Mouse (Mus musculus) yolk sac, embryonic 10.5 days (tissue): ENCODE measurements around the gene Mindy3.
"Not testable (repeated sequence)": the region's sequence is repeated elsewhere in the genome, so short reads cannot be mapped to it uniquely, and the experiment has no call there.

ENCODE experiments used
- DNase-seq: peaks from one replicate; pipeline ENCODE4 v3.0.0-alpha.2; 2017; ENCODE audit warnings: low spot score

The Mindy3 gene

DNA sequence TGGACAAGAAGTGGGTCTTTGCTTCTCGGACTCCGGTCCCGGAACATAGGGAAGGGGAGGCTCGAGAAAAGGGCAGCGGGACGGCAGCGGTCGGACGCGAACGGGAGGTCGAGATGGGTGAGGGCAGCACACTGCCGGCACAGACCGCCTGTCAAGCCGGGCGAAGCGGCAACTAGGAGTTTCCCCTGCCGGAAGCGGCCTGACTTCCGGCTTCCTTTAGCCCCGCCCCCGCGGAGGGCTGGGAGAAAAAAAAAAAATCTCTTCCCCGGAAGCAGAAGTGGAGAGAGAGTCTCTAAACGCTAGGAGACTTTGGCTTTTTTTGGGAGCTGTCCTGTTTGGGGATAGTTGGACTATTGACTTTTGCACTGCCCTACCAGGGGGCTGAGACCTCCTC lies at the start of gene Mindy3:
Gene Mindy3, minus strand, starts transcription at position 209 of the 394 bp plus-strand sequence.
- peak; percentile 88 for DNase-seq

DNA sequence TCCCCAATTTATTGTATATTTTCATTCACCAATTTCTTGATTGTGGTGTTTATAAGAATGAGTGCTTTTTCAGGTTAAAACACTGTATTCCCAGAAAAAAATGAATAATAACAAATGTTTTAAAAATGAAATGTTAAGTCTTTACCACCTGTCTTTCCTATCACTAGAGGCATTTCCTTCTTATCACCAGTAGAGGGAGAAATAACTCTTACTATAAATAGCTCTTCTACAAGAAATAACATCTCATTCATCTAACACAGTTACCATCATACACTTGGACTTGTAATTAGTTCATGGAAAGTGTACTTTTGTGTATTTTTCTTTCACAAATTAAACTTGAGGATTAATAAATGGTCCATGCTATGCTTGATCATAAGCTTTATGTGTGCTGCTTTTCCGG lies 40.5 kb upstream of the Mindy3 start:
- no peak for DNase-seq

DNA sequence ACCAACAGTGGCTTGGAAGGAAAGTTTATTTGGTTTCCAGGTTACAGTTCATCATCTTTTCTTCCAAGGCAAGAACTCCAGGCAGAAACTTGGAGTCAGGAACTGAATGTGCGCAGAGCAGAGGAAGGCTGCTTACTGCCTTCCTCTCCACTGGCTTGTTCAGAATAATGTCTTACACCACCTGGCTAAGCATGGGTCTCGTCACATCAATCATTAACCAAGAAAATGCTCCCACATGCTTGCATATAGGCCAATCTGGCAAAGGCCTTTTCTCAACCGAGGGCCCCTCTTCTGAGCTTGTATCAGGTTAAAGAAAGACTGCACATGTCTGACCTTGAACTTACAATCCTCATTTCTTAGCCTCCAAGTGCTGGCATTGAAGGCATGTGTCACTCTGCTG lies 30.8 kb upstream of the Mindy3 start:
- DNase-seq: no peak

DNA sequence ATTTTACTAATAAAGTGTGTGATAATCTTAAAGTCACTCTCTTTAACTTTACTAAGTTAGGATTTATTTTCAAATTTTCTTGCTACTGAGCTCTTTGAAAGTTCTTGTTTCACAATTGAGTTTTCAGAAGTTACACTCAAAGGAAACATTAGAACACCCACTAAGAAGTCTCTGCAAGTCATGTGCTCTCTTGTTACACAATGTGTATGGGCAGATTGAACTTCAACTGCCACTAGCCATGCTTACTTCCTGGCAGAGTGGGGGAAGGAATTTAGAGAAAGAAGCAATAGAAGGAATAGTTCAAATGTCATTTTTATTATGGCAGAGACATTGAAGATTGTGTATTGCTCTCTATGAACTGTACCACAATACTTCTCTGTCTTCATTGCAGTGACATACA lies 20.9 kb upstream of the Mindy3 start:
- DNase-seq: no peak

DNA sequence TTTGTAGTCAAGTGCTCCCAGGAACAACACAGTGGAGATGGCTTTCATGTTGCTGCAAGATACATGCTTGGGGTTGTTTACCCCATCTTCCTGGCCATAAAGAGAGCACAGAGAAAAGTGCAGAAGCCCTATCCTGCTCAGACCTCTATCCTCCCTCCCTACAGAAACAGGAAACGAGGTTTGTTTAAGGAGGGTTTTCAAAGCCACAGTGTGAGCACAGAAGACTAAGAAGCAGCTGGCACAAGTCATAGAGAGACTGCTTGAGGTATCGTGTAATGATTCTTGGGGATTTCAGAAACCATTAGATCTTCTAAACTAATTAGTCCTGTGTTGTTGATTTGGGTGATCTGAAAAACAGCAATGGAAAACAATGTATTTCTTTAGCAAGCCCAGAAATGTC lies 20.3 kb upstream of the Mindy3 start:
- DNase-seq: no peak

DNA sequence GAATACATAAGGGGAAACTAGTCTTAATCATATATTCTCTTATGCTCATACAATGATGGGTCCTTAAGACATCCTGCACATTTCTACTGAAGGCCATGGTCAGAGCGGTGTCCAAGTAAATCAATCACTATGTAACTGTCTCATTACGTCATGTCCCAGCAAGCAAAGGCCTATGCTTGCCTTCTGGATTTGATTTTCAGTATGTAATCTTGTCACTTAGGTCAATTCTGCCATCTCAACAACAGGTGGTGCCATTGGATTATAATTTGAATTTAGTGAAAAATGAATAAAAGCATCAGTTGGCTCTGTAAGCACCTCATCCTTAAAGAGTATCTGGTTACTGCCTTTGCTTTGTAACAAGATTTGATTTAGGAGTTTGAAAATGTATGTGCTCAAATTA lies 18.9 kb upstream of the Mindy3 start:
- DNase-seq: no peak

DNA sequence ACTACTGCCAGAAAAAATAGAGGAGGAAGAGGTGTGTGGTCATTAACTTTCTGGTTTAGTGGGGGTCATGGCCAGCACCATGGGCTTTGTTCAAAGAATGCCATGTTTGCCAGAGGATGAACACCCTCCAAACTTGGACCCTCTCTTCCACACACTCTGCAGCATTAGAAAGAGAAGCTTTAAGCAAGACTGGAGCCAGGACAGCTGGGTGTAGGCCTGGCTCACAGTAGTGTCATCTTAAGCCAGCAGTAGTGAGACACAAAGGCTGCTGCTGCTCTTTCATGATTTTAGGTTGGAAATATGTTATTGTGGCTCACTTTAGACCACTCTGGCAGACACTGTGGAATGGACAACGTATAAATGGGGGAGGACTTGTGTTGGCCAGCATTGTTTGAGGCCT lies 12.8 kb upstream of the Mindy3 start:
- DNase-seq: no peak

- no peak for DNase-seq
Measured at GRCm38 (mm10) chr2:12424374-12424773, 5.1 kb upstream of the Mindy3 start.

DNA sequence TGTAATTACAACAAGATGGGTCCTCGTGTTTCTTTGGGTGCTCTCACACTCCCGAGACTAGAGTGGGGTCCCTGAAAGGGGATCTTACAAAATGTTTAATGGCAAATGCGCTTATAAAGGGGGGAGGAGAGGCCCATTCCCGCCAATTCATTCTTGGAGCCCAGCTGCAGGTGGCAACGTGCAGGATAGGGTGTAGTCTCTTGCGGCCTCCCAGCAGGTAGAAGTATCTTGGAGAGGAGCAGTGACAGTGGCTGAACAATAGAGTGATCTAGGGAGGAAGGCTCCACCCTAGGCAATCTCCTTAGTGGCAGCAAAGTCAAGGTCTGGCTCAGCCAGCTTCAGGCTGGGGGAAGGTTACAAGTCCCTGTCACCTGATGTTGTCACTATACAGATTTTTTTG lies 4.2 kb upstream of the Mindy3 start:
- not testable (repeated sequence) for DNase-seq

DNA sequence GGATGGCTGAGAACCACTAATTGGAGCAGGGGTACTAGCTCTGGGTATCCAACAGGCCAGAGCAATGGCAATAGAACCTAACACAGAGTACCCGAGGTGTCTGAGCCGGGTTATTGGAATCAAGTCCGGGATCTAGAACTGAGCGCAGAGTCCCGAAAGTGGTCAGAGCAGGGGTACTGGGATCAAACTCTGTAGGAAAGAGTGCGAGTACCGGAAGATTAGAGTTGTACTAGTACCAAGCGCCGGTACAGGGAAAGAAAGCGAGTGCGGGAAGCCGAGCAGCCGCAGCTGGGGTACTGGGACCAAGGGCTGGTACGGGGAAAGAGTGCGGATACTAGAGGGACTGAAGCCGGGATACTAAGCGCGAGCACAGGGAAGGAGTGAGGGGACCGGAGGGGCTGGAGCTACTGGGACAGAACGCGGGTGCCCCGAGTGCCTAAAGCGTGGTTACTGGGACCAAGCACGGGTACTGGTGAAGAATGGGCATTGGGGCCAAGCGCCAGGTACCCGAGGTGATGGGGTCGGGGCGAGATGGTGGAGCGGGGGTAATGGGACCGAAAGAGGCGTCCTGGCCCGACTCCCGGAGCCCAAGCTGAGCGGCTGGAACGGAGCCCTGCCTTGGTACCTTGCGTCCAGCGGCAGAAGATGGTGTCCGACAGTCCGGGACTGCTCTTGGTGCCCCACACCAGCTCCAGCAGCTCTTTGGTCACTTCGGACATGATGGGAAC lies 572 bp downstream of the Mindy3 start:
- DNase-seq: peak; percentile 30

- DNase-seq: no peak
Measured at GRCm38 (mm10) chr2:12418121-12418520, 1.1 kb downstream of the Mindy3 start.

DNA sequence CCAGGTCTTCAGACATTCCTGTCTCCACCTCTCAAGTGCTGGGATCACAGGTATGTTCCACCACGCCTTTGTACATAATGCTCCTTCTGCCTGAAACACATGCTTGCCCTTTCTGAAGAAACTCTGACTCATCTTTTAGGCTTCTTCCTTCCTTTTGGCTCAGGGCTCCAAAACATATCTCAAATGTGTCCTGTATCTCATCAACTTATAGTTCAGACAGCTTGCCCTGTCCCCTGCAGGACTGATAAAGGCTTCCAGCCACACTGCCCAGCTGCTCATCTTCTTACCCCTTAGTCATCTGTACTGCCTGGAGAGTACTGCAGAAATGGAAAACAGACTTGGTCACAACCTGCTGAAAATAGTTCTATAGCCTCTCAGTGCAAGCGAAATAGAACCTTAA lies 7.0 kb downstream of the Mindy3 start:
- DNase-seq: no peak

DNA sequence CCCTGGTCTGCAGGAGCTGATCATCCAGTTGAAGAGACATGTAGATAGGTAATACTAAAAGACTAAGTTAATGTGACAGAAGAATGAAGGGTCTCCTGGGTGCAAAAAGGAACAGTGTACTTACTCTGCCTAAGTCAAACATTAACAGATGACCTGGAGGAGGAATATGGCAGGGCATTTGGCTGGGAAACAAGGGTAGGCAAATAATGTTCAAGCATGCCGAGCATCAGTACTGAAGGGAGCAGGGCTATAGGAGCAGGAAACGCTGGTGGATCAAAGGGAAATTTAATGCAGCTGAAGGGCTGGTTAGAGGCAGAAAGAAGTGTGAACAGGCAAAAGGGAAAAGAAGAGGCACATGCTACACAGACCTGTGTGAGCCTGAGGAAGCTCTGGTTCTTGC lies 8.1 kb downstream of the Mindy3 start:
- peak; percentile 26 for DNase-seq

DNA sequence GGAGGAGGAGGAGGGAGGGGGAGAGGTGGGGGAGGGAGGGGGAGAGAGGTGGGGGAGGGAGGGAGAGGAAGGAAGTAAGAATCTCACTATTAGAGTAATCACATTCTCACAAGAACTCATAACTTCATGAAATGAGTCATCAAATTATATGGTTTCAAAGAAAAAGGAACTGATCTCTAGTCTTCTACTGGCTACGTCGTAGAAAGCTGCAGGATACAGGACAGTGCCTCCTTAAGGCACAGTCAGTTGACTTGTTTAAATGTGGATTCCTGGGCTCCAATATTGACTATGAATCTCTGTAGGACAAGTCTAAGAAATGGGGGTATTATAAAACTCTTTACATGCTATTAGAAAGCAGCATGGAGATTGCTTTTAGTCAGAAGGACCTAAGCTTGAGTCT lies 12.5 kb downstream of the Mindy3 start:
- DNase-seq: no peak

- DNase-seq: no peak
Measured at GRCm38 (mm10) chr2:12402469-12402868, 16.8 kb downstream of the Mindy3 start.

GRCm38 (mm10) chr2:12401137-12401536 lies 18.1 kb downstream of the Mindy3 start:
- no peak for DNase-seq

DNA sequence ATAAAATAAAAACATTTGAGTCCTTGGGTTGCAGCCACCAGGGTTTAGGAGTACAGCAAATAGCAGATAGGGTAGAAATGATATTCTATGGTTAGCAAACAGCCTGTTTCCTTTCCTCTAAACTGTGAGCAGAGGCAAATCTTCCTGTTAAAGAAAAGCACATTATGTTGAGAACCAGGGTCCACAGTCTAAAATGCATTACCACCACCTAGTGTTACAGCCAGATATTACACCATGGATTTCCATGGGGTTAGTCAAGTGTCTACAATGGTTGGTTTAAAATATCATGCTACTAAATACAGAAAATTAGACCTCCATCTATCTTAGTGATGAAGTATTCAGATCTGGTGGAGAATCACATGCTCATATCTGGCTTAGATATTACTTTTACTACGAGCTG lies 30.2 kb downstream of the Mindy3 start:
- DNase-seq: peak; percentile 41

DNA sequence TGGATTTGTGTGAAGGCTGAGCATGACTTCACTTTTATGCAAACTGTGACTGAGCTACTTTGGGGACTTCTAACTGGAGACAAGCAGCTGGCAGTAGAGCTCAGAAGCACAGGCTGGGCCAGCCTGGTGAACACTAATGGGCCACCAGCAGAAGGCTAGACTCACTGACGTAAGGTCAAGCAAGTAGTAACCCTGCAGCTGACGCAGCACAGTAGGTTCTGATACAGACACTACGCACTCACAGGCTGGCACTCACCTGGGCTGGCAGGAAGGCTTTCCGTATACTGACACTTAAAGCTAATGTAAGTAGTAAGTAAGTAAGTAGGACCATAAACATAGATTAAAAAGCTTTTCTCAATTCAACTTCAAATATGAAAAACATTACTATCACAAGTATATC lies 30.7 kb downstream of the Mindy3 start:
- no peak for DNase-seq

DNA sequence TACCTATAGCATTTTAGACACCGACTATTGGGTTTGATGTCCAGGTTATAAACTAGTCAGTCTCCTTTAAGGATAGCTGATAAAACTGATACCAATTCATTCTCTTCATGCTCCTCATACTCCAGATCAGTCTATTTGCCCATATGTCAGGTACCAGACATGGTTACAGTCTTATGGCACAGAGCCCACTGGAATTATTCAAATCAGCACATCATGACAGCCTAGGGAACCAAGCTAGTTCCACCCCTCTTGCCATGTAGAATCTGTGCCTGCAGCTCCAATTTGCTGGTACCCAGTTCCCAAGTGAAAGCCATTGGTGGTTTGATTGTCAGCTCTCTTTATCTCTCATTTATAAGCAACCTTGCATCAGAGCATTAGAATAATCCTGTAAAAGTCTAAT lies 34.9 kb downstream of the Mindy3 start:
- no peak for DNase-seq

- no peak for DNase-seq
Measured at GRCm38 (mm10) chr2:12382650-12383049, 36.6 kb downstream of the Mindy3 start.

DNA sequence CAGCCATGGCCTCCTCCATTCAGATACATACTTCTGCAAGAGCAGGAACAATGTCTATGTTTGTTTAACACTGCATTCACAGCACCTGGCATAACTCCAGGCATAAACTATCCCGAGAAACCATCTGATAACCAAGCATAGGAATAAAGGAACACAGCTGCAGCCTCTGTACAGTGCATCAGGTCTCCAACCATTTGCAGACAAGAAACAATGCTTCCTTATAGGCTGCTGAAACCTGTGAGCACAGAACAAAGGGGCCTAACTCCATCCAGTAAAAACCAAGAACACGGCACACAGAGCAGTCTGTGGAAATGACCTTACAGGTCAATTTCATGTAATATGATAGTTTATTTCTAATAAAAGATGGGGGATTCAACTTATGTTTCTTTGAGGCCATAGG lies 39.0 kb downstream of the Mindy3 start:
- DNase-seq: no peak

- DNase-seq: no peak
Measured at GRCm38 (mm10) chr2:12378591-12378990, 40.7 kb downstream of the Mindy3 start.

DNA sequence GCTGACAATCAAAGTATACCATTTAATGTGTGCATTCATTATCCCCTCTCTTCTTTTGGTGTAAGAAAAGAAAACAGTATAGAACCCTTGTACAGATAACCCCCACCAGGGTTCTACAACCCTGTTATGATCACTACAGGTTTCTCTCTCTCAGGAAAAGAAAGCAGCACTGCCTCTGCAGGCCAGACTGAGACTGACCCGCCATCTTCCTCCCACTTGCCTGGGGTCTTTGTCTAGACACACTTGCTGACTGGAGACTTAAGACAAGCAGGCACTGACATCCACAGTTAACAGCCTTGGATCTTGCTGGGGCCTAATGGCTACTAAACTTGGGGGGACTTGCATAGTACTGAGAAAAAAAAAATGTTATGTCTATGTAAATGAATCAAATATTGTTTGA lies 42.2 kb downstream of the Mindy3 start:
- DNase-seq: no peak

GRCm38 (mm10) chr2:12372883-12373282 lies 46.4 kb downstream of the Mindy3 start:
- DNase-seq: peak; percentile 8

DNA sequence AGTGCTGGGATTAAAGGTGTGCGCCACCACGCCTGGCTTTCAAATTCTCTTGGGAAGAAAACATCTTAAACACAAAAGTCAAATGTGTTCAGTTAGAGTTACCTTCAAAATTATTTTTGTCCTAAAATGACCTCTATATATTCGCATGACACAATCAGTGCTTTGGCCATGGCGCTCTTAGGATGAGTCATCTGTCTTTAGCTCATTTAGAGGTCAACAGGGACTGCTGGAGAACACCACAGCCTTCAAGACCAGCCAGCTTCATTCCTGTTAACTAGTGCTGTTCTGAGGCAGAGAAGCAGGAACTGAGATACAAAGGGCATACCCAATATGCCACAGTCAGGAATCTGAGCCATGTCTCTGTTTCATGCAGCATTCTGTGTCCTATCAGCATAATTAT lies 47.9 kb downstream of the Mindy3 start:
- DNase-seq: no peak
